Comparison of ENCODE assay signal across 8 mouse cellular contexts in the genomic region with DNA sequence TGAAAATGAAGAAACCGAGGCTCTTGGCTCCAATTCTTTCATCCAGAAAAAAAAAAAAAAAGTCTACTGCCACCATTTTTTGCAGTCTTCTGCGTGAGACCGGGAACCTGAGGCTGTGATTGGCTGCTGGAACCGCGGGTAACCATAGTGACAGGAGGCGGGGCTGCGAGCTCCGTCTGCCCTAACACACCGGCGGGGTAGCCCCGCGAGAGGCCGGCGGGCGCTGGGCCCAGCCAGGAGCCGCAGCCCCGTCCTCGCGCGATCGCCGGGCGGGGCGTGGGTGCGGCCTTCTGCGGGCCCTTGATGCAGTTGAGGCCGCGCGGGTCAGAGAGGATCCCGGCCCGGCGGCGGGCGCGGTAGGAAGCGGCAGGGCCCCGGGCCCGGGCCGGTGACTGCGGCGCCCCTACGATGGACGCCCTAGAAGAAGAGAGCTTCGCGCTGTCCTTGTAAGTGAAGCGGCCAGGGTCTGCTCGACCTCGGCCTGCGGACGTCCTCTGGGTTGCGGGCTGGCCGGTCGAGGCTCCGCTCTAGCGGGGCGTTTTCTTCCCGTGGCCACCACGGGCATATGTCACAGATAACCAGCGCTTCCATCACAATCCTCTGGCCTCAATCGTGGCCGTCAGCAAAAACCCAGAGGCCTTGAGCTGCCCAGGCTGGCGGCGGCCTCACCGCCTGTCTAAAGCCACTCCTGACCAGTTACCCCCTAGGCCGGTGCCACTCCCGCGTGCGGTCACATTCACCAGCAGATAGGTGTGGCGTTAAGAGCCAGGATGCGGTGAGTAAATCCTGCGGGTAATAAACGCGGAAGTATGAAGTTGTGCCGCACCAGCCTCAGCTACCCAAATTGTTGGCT. TPM values are rescaled to one million over a fixed set of nuclear protein-coding genes. Genes with fewer than 3 reads are reported as not detected.
DNase-seq lines count a peak whose midpoint lies in the region; ATAC-seq lines count a peak whose summit lies in the region.

A gene (plus strand): TSS at position 145 of the 853 bp plus-strand sequence.

- peaks cover 33% of the 10 kb centered on the region for H3K36me3 ChIP-seq in heart, embryonic 14.5 days (ENCODE audit: control insufficient read depth, insufficient read depth, low read length)
- H3K36me3 ChIP-seq in liver, embryonic 13.5 days: peaks cover 27% of the 10 kb centered on the region
- H3K36me3 ChIP-seq in stomach, embryonic 16.5 days (ENCODE audit: control insufficient read depth, insufficient read depth, low read length): peaks cover 5% of the 10 kb centered on the region; the same call in 1 of the 2 replicates

- peak within 1 kb of the TSS; percentile 28 for H3K27ac ChIP-seq in brown adipose tissue, adult 24 weeks (replicated peaks; ENCODE audit: low read depth, low read length)
- peak within 1 kb of the TSS; percentile 78 to 86 for H3K27ac ChIP-seq in heart, embryonic 14.5 days (replicated peaks in 1 of 2; ENCODE audit: control insufficient read depth in 1 of 2, insufficient read depth in 1 of 2, low read depth in 2 of 2, low read length in 2 of 2)
- peak within 1 kb of the TSS; percentile 78 for H3K27ac ChIP-seq in liver, embryonic 13.5 days
- H3K27ac ChIP-seq in stomach, embryonic 16.5 days (ENCODE audit: low read length): peak within 1 kb of the TSS; percentile 91

- WGBS in heart, embryonic 14.5 days: under 1% methylated on average over 72 of the region's 74 CpGs
- under 1% methylated on average over 74 of the region's 74 CpGs for WGBS in liver, embryonic 13.5 days (ENCODE audit: insufficient replicate concordance)
- WGBS in stomach, embryonic 16.5 days: under 1% methylated on average over 74 of the region's 74 CpGs

- no peaks in the 10 kb centered on the region for H3K4me1 ChIP-seq in brown adipose tissue, adult 24 weeks (ENCODE audit: control insufficient read depth, insufficient read depth, insufficient read length, low read length)
- peaks cover 2 to 9% of the 10 kb centered on the region in 2 experiments; a peak in 3 of 4 replicates for H3K4me1 ChIP-seq in heart, embryonic 14.5 days (ENCODE audit: control insufficient read depth in 2 of 2, insufficient read depth in 2 of 2, low read length in 2 of 2)
- peaks cover 17% of the 10 kb centered on the region for H3K4me1 ChIP-seq in liver, embryonic 13.5 days (replicated peaks)
- H3K4me1 ChIP-seq in stomach, embryonic 16.5 days (ENCODE audit: control insufficient read depth, insufficient read depth, low read length): peaks cover 9% of the 10 kb centered on the region

- H3K27me3 ChIP-seq in heart, embryonic 14.5 days (ENCODE audit: control insufficient read depth, insufficient read depth, low read length): no peaks in the 10 kb centered on the region
- H3K27me3 ChIP-seq in liver, embryonic 13.5 days: no peaks in the 10 kb centered on the region
- H3K27me3 ChIP-seq in stomach, embryonic 16.5 days (ENCODE audit: control insufficient read depth, insufficient read depth, low read length): no peaks in the 10 kb centered on the region

- H3K4me2 ChIP-seq in heart, embryonic 14.5 days (ENCODE audit: low read length): peak within 1 kb of the TSS; percentile 75
- H3K4me2 ChIP-seq in liver, embryonic 13.5 days: peak within 1 kb of the TSS; percentile 96
- peak within 1 kb of the TSS; percentile 81 for H3K4me2 ChIP-seq in stomach, embryonic 16.5 days (ENCODE audit: low read depth, low read length)

- ATAC-seq in heart, embryonic 14.5 days (ENCODE audit: insufficient number of reproducible peaks, insufficient read depth, low FRiP score, low read depth): peak; percentile 99
- ATAC-seq in liver, embryonic 13.5 days (ENCODE audit: low read depth): peak; percentile 99
- peak; percentile 99 for ATAC-seq in stomach, embryonic 16.5 days (ENCODE audit: insufficient read depth, low FRiP score)

- peak within 1 kb of the TSS; percentile 88 for H3K4me3 ChIP-seq in brown adipose tissue, adult 24 weeks (ENCODE audit: insufficient read depth, low read depth, low read length)
- H3K4me3 ChIP-seq in heart, embryonic 14.5 days (ENCODE audit: control insufficient read depth in 1 of 2, insufficient read depth in 1 of 2, low read depth in 1 of 2, low read length in 2 of 2): peak within 1 kb of the TSS; percentile 72 to 98
- peak within 1 kb of the TSS; percentile 86 for H3K4me3 ChIP-seq in liver, embryonic 13.5 days (replicated peaks)
- peak within 1 kb of the TSS; percentile 95 for H3K4me3 ChIP-seq in stomach, embryonic 16.5 days (replicated peaks; ENCODE audit: low read length)

- H3K9ac ChIP-seq in heart, embryonic 14.5 days (ENCODE audit: low read length): peak within 1 kb of the TSS; percentile 95
- H3K9ac ChIP-seq in liver, embryonic 13.5 days: peak within 1 kb of the TSS; percentile 90
- H3K9ac ChIP-seq in stomach, embryonic 16.5 days (ENCODE audit: low read length): peak within 1 kb of the TSS; percentile 96

- DNase-seq in CD4-positive, CD25-positive, alpha-beta regulatory T cell, adult 2 months (ENCODE audit: low read depth, low spot score): peak; percentile 97
- peak; percentile 95 for DNase-seq in fibroblast of lung, adult 2 months (ENCODE audit: low read depth)
- peak; percentile 97 for DNase-seq in kidney, postnatal 14 days
- peak; percentile 91 for DNase-seq in liver, embryonic 13.5 days
- peak; percentile 92 for DNase-seq in neural tube, embryonic 10.5 days (ENCODE audit: extremely low spot score, low spot score)

- no peaks in the 10 kb centered on the region for H3K9me3 ChIP-seq in heart, embryonic 14.5 days (ENCODE audit: control insufficient read depth, low read length)
- H3K9me3 ChIP-seq in liver, embryonic 13.5 days (replicated peaks): no peaks in the 10 kb centered on the region
- no peaks in the 10 kb centered on the region for H3K9me3 ChIP-seq in stomach, embryonic 16.5 days (replicated peaks; ENCODE audit: control insufficient read depth, low read length)

RNA-seq across cellular contexts. Expression of the gene that starts here (rescaled TPM):
- polyA plus RNA-seq in brown adipose tissue, adult 24 weeks (2012; ENCODE audit: insufficient read depth, insufficient read length, missing spikeins): 36.3 and 47.8 TPM in 2 replicates
- 54.1 and 60.8 TPM in 2 replicates for polyA plus RNA-seq in heart, embryonic 14.5 days (2014; fragmentation: Nextera tagmentation; extraction: Ambion mirVana)
- polyA plus RNA-seq in liver, embryonic 13.5 days (2015; fragmentation: Nextera tagmentation; extraction: Ambion mirVana): 37.2 and 38.2 TPM in 2 replicates
- 112 and 113 TPM in 2 replicates for polyA plus RNA-seq in stomach, embryonic 16.5 days (2015; fragmentation: Nextera tagmentation; extraction: Ambion mirVana)

Comparison
In these comparisons a context has a peak if more than half of its experiments do, and no peak if none do; other contexts are left out.
1. Peak in every context shown above with its lines: DNase-seq, ATAC-seq, H3K4me3 ChIP-seq and H3K27ac ChIP-seq.
2. H3K27ac ChIP-seq: peak in every context shown above with its lines; median percentile 91 in stomach, embryonic 16.5 days; 82 in heart, embryonic 14.5 days; 78 in liver, embryonic 13.5 days; 28 in brown adipose tissue, adult 24 weeks.